Mouse (Mus musculus): ENCODE data around the gene Ttll11. TPM values are rescaled to one million over a fixed set of nuclear protein-coding genes. Genes with fewer than 3 reads are reported as not detected.

Ttll11 gene
- polyA plus RNA-seq, 1 experiment from 2014 or later = 2.1 TPM

- Histone ChIP-seq H3K4me3 (ENCODE audit: low read depth, low read length) (no peak overlapping the region), H3K4me2 (ENCODE audit: low read depth, low read length) (no peak overlapping the region)
These were observed 154.6 kb downstream of the Ttll11 start for GRCm38 (mm10) chr2:35825157-35825556.

GRCm38 (mm10) chr2:35823589-35823988 lies 156.1 kb downstream of the Ttll11 start:
- H3K4me1 ChIP-seq (ENCODE audit: control insufficient read depth, insufficient read depth, low read length) = no peaks in the 10 kb centered on the region
- H3K4me3 ChIP-seq (ENCODE audit: low read depth, low read length) = no peak overlapping the region

More at GRCm38 (mm10) chr2:35825157-35825556, 154.6 kb downstream of the Ttll11 start:
- no peak overlapping the region for H3K9ac ChIP-seq (replicated peaks; ENCODE audit: low read length)
- no peaks in the 10 kb centered on the region for H3K27me3 ChIP-seq (ENCODE audit: control insufficient read depth, insufficient read depth, low read length)
- no peak overlapping the region for H3K27ac ChIP-seq (replicated peaks; ENCODE audit: low read depth, low read length)
- 66% methylated on average over 7 of the region's 7 CpGs for WGBS
- H3K36me3 ChIP-seq (replicated peaks; ENCODE audit: control insufficient read depth, insufficient read depth, low read depth, low read length) = no peaks in the 10 kb centered on the region
- no peaks in the 10 kb centered on the region for H3K4me1 ChIP-seq (ENCODE audit: control insufficient read depth, insufficient read depth, low read length)
- DNase-seq (ENCODE audit: low spot score) (no peak), ATAC-seq (replicated peaks; ENCODE audit: insufficient number of reproducible peaks, low FRiP score, low TSS enrichment, low read depth) (no peak)
- no peaks in the 10 kb centered on the region for H3K9me3 ChIP-seq (replicated peaks; ENCODE audit: control insufficient read depth, low read length)

GRCm38 (mm10) chr2:35818883-35819282 lies 160.8 kb downstream of the Ttll11 start:
- Histone ChIP-seq H3K27ac (replicated peaks; ENCODE audit: low read depth, low read length) (no peak overlapping the region), H3K4me2 (ENCODE audit: low read depth, low read length) (no peak overlapping the region), H3K27me3 (ENCODE audit: control insufficient read depth, insufficient read depth, low read length) (no peaks in the 10 kb centered on the region), H3K9me3 (replicated peaks; ENCODE audit: control insufficient read depth, low read length) (no peaks in the 10 kb centered on the region), H3K4me3 (ENCODE audit: low read depth, low read length) (no peak overlapping the region), H3K36me3 (replicated peaks; ENCODE audit: control insufficient read depth, insufficient read depth, low read depth, low read length) (no peaks in the 10 kb centered on the region), H3K4me1 (ENCODE audit: control insufficient read depth, insufficient read depth, low read length) (no peaks in the 10 kb centered on the region), H3K9ac (replicated peaks; ENCODE audit: low read length) (no peak overlapping the region)
- ATAC-seq (replicated peaks; ENCODE audit: insufficient number of reproducible peaks, low FRiP score, low TSS enrichment, low read depth) (no peak), DNase-seq (ENCODE audit: low spot score) (no peak)
- WGBS = 56% methylated on average over 2 of the region's 2 CpGs

More at GRCm38 (mm10) chr2:35823589-35823988, 156.1 kb downstream of the Ttll11 start:
- H3K36me3 ChIP-seq (replicated peaks; ENCODE audit: control insufficient read depth, insufficient read depth, low read depth, low read length) = no peaks in the 10 kb centered on the region
- H3K27me3 ChIP-seq (ENCODE audit: control insufficient read depth, insufficient read depth, low read length) = no peaks in the 10 kb centered on the region
- H3K4me2 ChIP-seq (ENCODE audit: low read depth, low read length) = no peak overlapping the region
- H3K9ac ChIP-seq (replicated peaks; ENCODE audit: low read length) = no peak overlapping the region
- H3K27ac ChIP-seq (replicated peaks; ENCODE audit: low read depth, low read length) = no peak overlapping the region
- ATAC-seq (replicated peaks; ENCODE audit: insufficient number of reproducible peaks, low FRiP score, low TSS enrichment, low read depth) (no peak), DNase-seq (ENCODE audit: low spot score) (no peak)
- no peaks in the 10 kb centered on the region for H3K9me3 ChIP-seq (replicated peaks; ENCODE audit: control insufficient read depth, low read length)
- WGBS = 78% methylated on average over 6 of the region's 6 CpGs

GRCm38 (mm10) chr2:35816056-35816661 lies 163.6 kb downstream of the Ttll11 start:
- WGBS = 75% methylated on average over 5 of the region's 5 CpGs
- Histone ChIP-seq H3K4me1 (ENCODE audit: control insufficient read depth, insufficient read depth, low read length) (no peaks in the 10 kb centered on the region), H3K9me3 (replicated peaks; ENCODE audit: control insufficient read depth, low read length) (no peaks in the 10 kb centered on the region), H3K27ac (replicated peaks; ENCODE audit: low read depth, low read length) (no peak overlapping the region), H3K36me3 (replicated peaks; ENCODE audit: control insufficient read depth, insufficient read depth, low read depth, low read length) (no peaks in the 10 kb centered on the region), H3K4me2 (ENCODE audit: low read depth, low read length) (no peak overlapping the region), H3K4me3 (ENCODE audit: low read depth, low read length) (no peak overlapping the region), H3K9ac (replicated peaks; ENCODE audit: low read length) (no peak overlapping the region), H3K27me3 (ENCODE audit: control insufficient read depth, insufficient read depth, low read length) (no peaks in the 10 kb centered on the region)
- ATAC-seq (replicated peaks; ENCODE audit: insufficient number of reproducible peaks, low FRiP score, low TSS enrichment, low read depth) = no peak
- DNase-seq (ENCODE audit: low spot score) = no peak

GRCm38 (mm10) chr2:35812561-35812933 lies 167.2 kb downstream of the Ttll11 start:
- Histone ChIP-seq H3K9me3 (replicated peaks; ENCODE audit: control insufficient read depth, low read length) (no peaks in the 10 kb centered on the region), H3K27me3 (ENCODE audit: control insufficient read depth, insufficient read depth, low read length) (no peaks in the 10 kb centered on the region), H3K36me3 (replicated peaks; ENCODE audit: control insufficient read depth, insufficient read depth, low read depth, low read length) (no peaks in the 10 kb centered on the region), H3K4me1 (ENCODE audit: control insufficient read depth, insufficient read depth, low read length) (no peaks in the 10 kb centered on the region), H3K4me3 (ENCODE audit: low read depth, low read length) (no peak overlapping the region), H3K4me2 (ENCODE audit: low read depth, low read length) (no peak overlapping the region), H3K27ac (replicated peaks; ENCODE audit: low read depth, low read length) (no peak overlapping the region), H3K9ac (replicated peaks; ENCODE audit: low read length) (no peak overlapping the region)
- ATAC-seq (replicated peaks; ENCODE audit: insufficient number of reproducible peaks, low FRiP score, low TSS enrichment, low read depth) (no peak), DNase-seq (ENCODE audit: low spot score) (no peak)
- 89% methylated on average over 2 of the region's 2 CpGs for WGBS

- DNase-seq (ENCODE audit: low spot score) = no peak
- Histone ChIP-seq H3K9me3 (replicated peaks; ENCODE audit: control insufficient read depth, low read length) (no peaks in the 10 kb centered on the region), H3K4me2 (ENCODE audit: low read depth, low read length) (no peak overlapping the region), H3K27me3 (ENCODE audit: control insufficient read depth, insufficient read depth, low read length) (no peaks in the 10 kb centered on the region), H3K4me1 (ENCODE audit: control insufficient read depth, insufficient read depth, low read length) (no peaks in the 10 kb centered on the region), H3K27ac (replicated peaks; ENCODE audit: low read depth, low read length) (no peak overlapping the region), H3K4me3 (ENCODE audit: low read depth, low read length) (no peak overlapping the region), H3K9ac (replicated peaks; ENCODE audit: low read length) (no peak overlapping the region), H3K36me3 (replicated peaks; ENCODE audit: control insufficient read depth, insufficient read depth, low read depth, low read length) (no peaks in the 10 kb centered on the region)
- 78% methylated on average over 14 of the region's 14 CpGs for WGBS
- ATAC-seq (replicated peaks; ENCODE audit: insufficient number of reproducible peaks, low FRiP score, low TSS enrichment, low read depth) = no peak
These were observed 167.7 kb downstream of the Ttll11 start for GRCm38 (mm10) chr2:35811801-35812560.

GRCm38 (mm10) chr2:35810027-35810426 lies 169.7 kb downstream of the Ttll11 start:
- Histone ChIP-seq H3K4me3 (ENCODE audit: low read depth, low read length) (no peak overlapping the region), H3K36me3 (replicated peaks; ENCODE audit: control insufficient read depth, insufficient read depth, low read depth, low read length) (no peaks in the 10 kb centered on the region), H3K9me3 (replicated peaks; ENCODE audit: control insufficient read depth, low read length) (no peaks in the 10 kb centered on the region), H3K4me2 (ENCODE audit: low read depth, low read length) (no peak overlapping the region), H3K4me1 (ENCODE audit: control insufficient read depth, insufficient read depth, low read length) (no peaks in the 10 kb centered on the region), H3K27ac (replicated peaks; ENCODE audit: low read depth, low read length) (no peak overlapping the region), H3K27me3 (ENCODE audit: control insufficient read depth, insufficient read depth, low read length) (no peaks in the 10 kb centered on the region), H3K9ac (replicated peaks; ENCODE audit: low read length) (no peak overlapping the region)
- no peak for ATAC-seq (replicated peaks; ENCODE audit: insufficient number of reproducible peaks, low FRiP score, low TSS enrichment, low read depth)
- 80% methylated on average over 3 of the region's 3 CpGs for WGBS
- DNase-seq (ENCODE audit: low spot score) = no peak

- H3K27me3 ChIP-seq (ENCODE audit: control insufficient read depth, insufficient read depth, low read length) = no peaks in the 10 kb centered on the region
- WGBS = 35% methylated on average over 3 of the region's 3 CpGs
- H3K27ac ChIP-seq (replicated peaks; ENCODE audit: low read depth, low read length) = no peak overlapping the region
- H3K9ac ChIP-seq (replicated peaks; ENCODE audit: low read length) = no peak overlapping the region
- DNase-seq (ENCODE audit: low spot score) = no peak
- no peaks in the 10 kb centered on the region for H3K9me3 ChIP-seq (replicated peaks; ENCODE audit: control insufficient read depth, low read length)
- no peaks in the 10 kb centered on the region for H3K36me3 ChIP-seq (replicated peaks; ENCODE audit: control insufficient read depth, insufficient read depth, low read depth, low read length)
- no peak overlapping the region for H3K4me2 ChIP-seq (ENCODE audit: low read depth, low read length)
- H3K4me1 ChIP-seq (ENCODE audit: control insufficient read depth, insufficient read depth, low read length) = no peaks in the 10 kb centered on the region
- ATAC-seq (replicated peaks; ENCODE audit: insufficient number of reproducible peaks, low FRiP score, low TSS enrichment, low read depth) = no peak
- H3K4me3 ChIP-seq (ENCODE audit: low read depth, low read length) = no peak overlapping the region
These were observed 170.6 kb downstream of the Ttll11 start for GRCm38 (mm10) chr2:35809141-35809540.
